ENCODE assay signal across 15 mouse cellular contexts in genomic region chr13:39363637-39364036, GRCm38 (mm10).
DNase-seq lines count a peak whose midpoint lies in the region; ATAC-seq and TF ChIP-seq lines count a peak whose summit lies in the region.
"Had no signal": no experiment of that assay in that cellular context is flagged by ENCODE, and none has a peak within 500 bp of the region (broad histone marks: within the 10 kb centered on the region; RNA-seq: fewer than 3 reads in every experiment).

No protein-coding gene starts in this region.

- 64% methylated on average over 4 of the region's 4 CpGs for WGBS in kidney, postnatal 0 days
- 64% methylated on average over 4 of the region's 4 CpGs for WGBS in midbrain, postnatal 0 days
- 62% methylated on average over 4 of the region's 4 CpGs for WGBS in midbrain, embryonic 11.5 days
- 53% methylated on average over 4 of the region's 4 CpGs for WGBS in stomach, postnatal 0 days
- 50% methylated on average over 4 of the region's 4 CpGs for WGBS in heart, embryonic 12.5 days

- H3K4me3 ChIP-seq in kidney, postnatal 0 days (replicated peaks; ENCODE audit: low read depth, low read length): no peak overlapping the region
- no peak overlapping the region for H3K4me3 ChIP-seq in midbrain, postnatal 0 days (ENCODE audit: low read depth, low read length)
- H3K4me3 ChIP-seq in midbrain, embryonic 11.5 days (ENCODE audit: low read depth, low read length): no peak overlapping the region
- no peak overlapping the region for H3K4me3 ChIP-seq in stomach, postnatal 0 days (ENCODE audit: low read depth, low read length)
- H3K4me3 ChIP-seq in heart, embryonic 12.5 days: no peak overlapping the region
- H3K4me3 ChIP-seq: erythroblast, embryonic 14.5 days; limb, embryonic 12.5 days had no signal

- DNase-seq in kidney, postnatal 0 days (ENCODE audit: low spot score): no peak
- no peak for DNase-seq in kidney, postnatal 25 days
- DNase-seq in midbrain, postnatal 0 days (ENCODE audit: low spot score): no peak
- DNase-seq in midbrain, embryonic 11.5 days (ENCODE audit: low spot score, missing footprints): no peak
- DNase-seq in WW6 (ENCODE audit: low read depth, low spot score): peak; percentile 3
- DNase-seq in stomach, postnatal 0 days (ENCODE audit: low spot score): no peak
- DNase-seq in heart, adult 8-10 months (ENCODE audit: low spot score): no peak
- DNase-seq: heart, adult 11 months; heart, postnatal 36 days; right cerebral cortex, postnatal 25 days; thymus, adult 2 months had no signal

- no peak overlapping the region for H3K9ac ChIP-seq in kidney, postnatal 0 days (ENCODE audit: low read depth, low read length)
- H3K9ac ChIP-seq in midbrain, postnatal 0 days (replicated peaks; ENCODE audit: low read length, poor library complexity, severe bottlenecking): no peak overlapping the region
- no peak overlapping the region for H3K9ac ChIP-seq in midbrain, embryonic 11.5 days (ENCODE audit: low read length)
- no peak overlapping the region for H3K9ac ChIP-seq in stomach, postnatal 0 days (ENCODE audit: low read length)
- H3K9ac ChIP-seq in heart, embryonic 12.5 days: no peak overlapping the region
- H3K9ac ChIP-seq: limb, embryonic 12.5 days had no signal

- no peak overlapping the region for H3K27ac ChIP-seq in kidney, postnatal 0 days
- no peak overlapping the region for H3K27ac ChIP-seq in midbrain, postnatal 0 days (ENCODE audit: low read depth, low read length)
- H3K27ac ChIP-seq in midbrain, embryonic 11.5 days (ENCODE audit: low read depth, low read length): no peak overlapping the region
- H3K27ac ChIP-seq in stomach, postnatal 0 days (replicated peaks): no peak overlapping the region
- no peak overlapping the region for H3K27ac ChIP-seq in heart, embryonic 12.5 days (ENCODE audit: poor library complexity, severe bottlenecking)
- H3K27ac ChIP-seq: limb, embryonic 12.5 days had no signal

- no peaks in the 10 kb centered on the region for H3K9me3 ChIP-seq in kidney, postnatal 0 days (replicated peaks; ENCODE audit: low read length)
- no peaks in the 10 kb centered on the region for H3K9me3 ChIP-seq in midbrain, postnatal 0 days (ENCODE audit: low read length)
- H3K9me3 ChIP-seq in midbrain, embryonic 11.5 days (ENCODE audit: control insufficient read depth, low read length): no peaks in the 10 kb centered on the region
- no peaks in the 10 kb centered on the region for H3K9me3 ChIP-seq in stomach, postnatal 0 days (ENCODE audit: control insufficient read depth, low read length)
- H3K9me3 ChIP-seq in heart, embryonic 12.5 days (replicated peaks): no peaks in the 10 kb centered on the region
- H3K9me3 ChIP-seq: limb, embryonic 12.5 days had no signal

- ATAC-seq in kidney, postnatal 0 days (replicated peaks; ENCODE audit: low FRiP score, low read depth): no peak
- no peak for ATAC-seq in midbrain, postnatal 0 days (ENCODE audit: low FRiP score)
- ATAC-seq in midbrain, embryonic 11.5 days (ENCODE audit: low FRiP score): no peak
- ATAC-seq in stomach, postnatal 0 days (ENCODE audit: low FRiP score, low TSS enrichment): no peak
- no peak for ATAC-seq in heart, embryonic 12.5 days (ENCODE audit: insufficient number of reproducible peaks, low FRiP score)

- TF ChIP-seq CTCF in kidney, postnatal 0 days (IDR thresholded peaks at IDR 0.05; ENCODE audit: low read depth): peak; percentile 61
- peak; percentile 54 for TF ChIP-seq CTCF in midbrain, postnatal 0 days (IDR thresholded peaks at IDR 0.05)
- TF ChIP-seq CTCF in stomach, postnatal 0 days (IDR thresholded peaks at IDR 0.05; ENCODE audit: low read depth): peak; percentile 51

- H3K27me3 ChIP-seq in kidney, postnatal 0 days (ENCODE audit: insufficient read depth, low read length): no peaks in the 10 kb centered on the region
- no peaks in the 10 kb centered on the region for H3K27me3 ChIP-seq in midbrain, postnatal 0 days (ENCODE audit: insufficient read depth, low read length)
- no peaks in the 10 kb centered on the region for H3K27me3 ChIP-seq in midbrain, embryonic 11.5 days (ENCODE audit: control insufficient read depth, insufficient read depth, low read length)
- H3K27me3 ChIP-seq in stomach, postnatal 0 days (ENCODE audit: control insufficient read depth, insufficient read depth, low read length): no peaks in the 10 kb centered on the region
- no peaks in the 10 kb centered on the region for H3K27me3 ChIP-seq in heart, embryonic 12.5 days (replicated peaks)
- H3K27me3 ChIP-seq: limb, embryonic 12.5 days had no signal

- H3K4me2 ChIP-seq in kidney, postnatal 0 days (ENCODE audit: low read length): no peak overlapping the region
- no peak overlapping the region for H3K4me2 ChIP-seq in midbrain, postnatal 0 days (ENCODE audit: low read depth, low read length, poor library complexity, severe bottlenecking)
- H3K4me2 ChIP-seq in midbrain, embryonic 11.5 days: no peak overlapping the region
- H3K4me2 ChIP-seq in stomach, postnatal 0 days (replicated peaks; ENCODE audit: low read depth): no peak overlapping the region
- no peak overlapping the region for H3K4me2 ChIP-seq in heart, embryonic 12.5 days
- H3K4me2 ChIP-seq: limb, embryonic 12.5 days had no signal

- H3K36me3 ChIP-seq in kidney, postnatal 0 days (ENCODE audit: insufficient read depth, low read length): no peaks in the 10 kb centered on the region
- H3K36me3 ChIP-seq in midbrain, postnatal 0 days (ENCODE audit: insufficient read depth, low read length): no peaks in the 10 kb centered on the region
- no peaks in the 10 kb centered on the region for H3K36me3 ChIP-seq in midbrain, embryonic 11.5 days (ENCODE audit: control insufficient read depth, insufficient read depth, low read length)
- no peaks in the 10 kb centered on the region for H3K36me3 ChIP-seq in stomach, postnatal 0 days (ENCODE audit: control insufficient read depth, insufficient read depth, low read length)
- H3K36me3 ChIP-seq in heart, embryonic 12.5 days: no peaks in the 10 kb centered on the region
- H3K36me3 ChIP-seq: G1E; limb, embryonic 12.5 days had no signal

- no peak for TF ChIP-seq EP300 in stomach, postnatal 0 days (optimal IDR thresholded peaks at IDR 0.05)

- no peaks in the 10 kb centered on the region for H3K4me1 ChIP-seq in kidney, postnatal 0 days (replicated peaks; ENCODE audit: insufficient read depth, low read length)
- no peaks in the 10 kb centered on the region for H3K4me1 ChIP-seq in midbrain, postnatal 0 days (ENCODE audit: insufficient read depth, low read length)
- no peaks in the 10 kb centered on the region for H3K4me1 ChIP-seq in midbrain, embryonic 11.5 days (ENCODE audit: control insufficient read depth, insufficient read depth, low read length)
- H3K4me1 ChIP-seq in stomach, postnatal 0 days (replicated peaks; ENCODE audit: control insufficient read depth, insufficient read depth): no peaks in the 10 kb centered on the region
- H3K4me1 ChIP-seq in heart, embryonic 12.5 days (replicated peaks): no peaks in the 10 kb centered on the region
